Comparison of ENCODE assay signal across 13 mouse cellular contexts in genomic region chr5:140621517-140621916, GRCm38 (mm10). TPM values are rescaled to one million over a fixed set of nuclear protein-coding genes. Genes with fewer than 3 reads are reported as not detected.
DNase-seq lines count a peak whose midpoint lies in the region; ATAC-seq lines count a peak whose summit lies in the region.
"Had no signal": no experiment of that assay in that cellular context is flagged by ENCODE, and none has a peak within 500 bp of the region (broad histone marks: within the 10 kb centered on the region; RNA-seq: fewer than 3 reads in every experiment).

No protein-coding gene starts in this region.

- no peak for ATAC-seq in heart, embryonic 16.5 days (replicated peaks; ENCODE audit: extremely low read depth, insufficient read depth, low FRiP score)
- ATAC-seq in heart, embryonic 12.5 days (ENCODE audit: insufficient number of reproducible peaks, low FRiP score) = no peak
- ATAC-seq in neural tube, embryonic 13.5 days (ENCODE audit: low read depth) = no peak
- ATAC-seq in forebrain, embryonic 15.5 days (replicated peaks) = no peak; the same call in 1 of the 2 replicates
- no peak for ATAC-seq in neural tube, embryonic 14.5 days (ENCODE audit: low read depth)

- WGBS in heart, embryonic 16.5 days = 66% methylated on average over 10 of the region's 10 CpGs
- WGBS in heart, embryonic 12.5 days = 72% methylated on average over 10 of the region's 10 CpGs
- 67% methylated on average over 10 of the region's 10 CpGs for WGBS in neural tube, embryonic 13.5 days
- WGBS in forebrain, embryonic 15.5 days = 58% methylated on average over 10 of the region's 10 CpGs
- 69% methylated on average over 10 of the region's 10 CpGs for WGBS in neural tube, embryonic 14.5 days

- 0 out of 2 replicates have a peak, but pooled peaks cover under 1% of the 10 kb centered on the region for H3K4me1 ChIP-seq in heart, embryonic 16.5 days (ENCODE audit: control insufficient read depth, insufficient read depth, low read length)
- no peaks in the 10 kb centered on the region; the same call in 1 of the 2 replicates for H3K4me1 ChIP-seq in heart, embryonic 12.5 days (replicated peaks)
- peaks cover 19% of the 10 kb centered on the region for H3K4me1 ChIP-seq in neural tube, embryonic 13.5 days (replicated peaks)
- peaks cover 12% of the 10 kb centered on the region for H3K4me1 ChIP-seq in forebrain, embryonic 15.5 days
- H3K4me1 ChIP-seq in neural tube, embryonic 14.5 days (ENCODE audit: control insufficient read depth, insufficient read depth, low read length) = no peaks in the 10 kb centered on the region

- no peak overlapping the region for H3K4me3 ChIP-seq in heart, embryonic 16.5 days (ENCODE audit: low read length)
- H3K4me3 ChIP-seq in heart, embryonic 12.5 days = no peak overlapping the region
- no peak overlapping the region for H3K4me3 ChIP-seq in neural tube, embryonic 13.5 days
- H3K4me3 ChIP-seq in forebrain, embryonic 15.5 days = no peak overlapping the region
- no peak overlapping the region for H3K4me3 ChIP-seq in neural tube, embryonic 14.5 days (ENCODE audit: low read depth, low read length)
- H3K4me3 ChIP-seq: liver, embryonic 15.5 days had no signal

- H3K27ac ChIP-seq in heart, embryonic 16.5 days (ENCODE audit: low read length) = no peak overlapping the region
- H3K27ac ChIP-seq in heart, embryonic 12.5 days (ENCODE audit: poor library complexity, severe bottlenecking) = no peak overlapping the region
- H3K27ac ChIP-seq in neural tube, embryonic 13.5 days (replicated peaks) = peak overlapping the region; percentile 34; the same call in 1 of the 2 replicates
- H3K27ac ChIP-seq in forebrain, embryonic 15.5 days (replicated peaks) = peak overlapping the region; percentile 47
- H3K27ac ChIP-seq in neural tube, embryonic 14.5 days (ENCODE audit: low read depth, low read length) = 0 out of 2 replicates have a peak overlapping the region, but pooled peaks have one; percentile 4
- H3K27ac ChIP-seq: liver, embryonic 15.5 days had no signal

- no peak for DNase-seq in neural tube, embryonic 10.5 days (ENCODE audit: extremely low spot score, low spot score)
- no peak for DNase-seq in cerebellum, adult 11-12 months
- no peak for DNase-seq in heart, adult 18-20 months
- DNase-seq: cerebellum, adult 2 months had no signal

- no peaks in the 10 kb centered on the region for H3K9me3 ChIP-seq in heart, embryonic 16.5 days (replicated peaks; ENCODE audit: control insufficient read depth, low read length)
- no peaks in the 10 kb centered on the region for H3K9me3 ChIP-seq in heart, embryonic 12.5 days (replicated peaks)
- no peaks in the 10 kb centered on the region for H3K9me3 ChIP-seq in neural tube, embryonic 13.5 days
- H3K9me3 ChIP-seq in forebrain, embryonic 15.5 days = no peaks in the 10 kb centered on the region
- no peaks in the 10 kb centered on the region for H3K9me3 ChIP-seq in neural tube, embryonic 14.5 days (ENCODE audit: control insufficient read depth, low read length)
- H3K9me3 ChIP-seq: liver, embryonic 15.5 days had no signal

- 0 out of 2 replicates have a peak overlapping the region, but pooled peaks have one; percentile 5 for H3K9ac ChIP-seq in heart, embryonic 16.5 days (ENCODE audit: low read length)
- no peak overlapping the region for H3K9ac ChIP-seq in heart, embryonic 12.5 days
- no peak overlapping the region for H3K9ac ChIP-seq in neural tube, embryonic 13.5 days
- H3K9ac ChIP-seq in forebrain, embryonic 15.5 days (replicated peaks) = no peak overlapping the region
- H3K9ac ChIP-seq in neural tube, embryonic 14.5 days (replicated peaks; ENCODE audit: low read depth, low read length) = no peak overlapping the region
- H3K9ac ChIP-seq: liver, embryonic 15.5 days had no signal

- H3K27me3 ChIP-seq in heart, embryonic 16.5 days (ENCODE audit: control insufficient read depth, insufficient read depth, low read length) = no peaks in the 10 kb centered on the region
- no peaks in the 10 kb centered on the region for H3K27me3 ChIP-seq in heart, embryonic 12.5 days (replicated peaks)
- no peaks in the 10 kb centered on the region for H3K27me3 ChIP-seq in neural tube, embryonic 13.5 days
- H3K27me3 ChIP-seq in forebrain, embryonic 15.5 days = no peaks in the 10 kb centered on the region
- H3K27me3 ChIP-seq in neural tube, embryonic 14.5 days (ENCODE audit: control insufficient read depth, insufficient read depth, low read length) = no peaks in the 10 kb centered on the region
- H3K27me3 ChIP-seq: CH12.LX; liver, embryonic 15.5 days had no signal

- no peak overlapping the region for H3K4me2 ChIP-seq in heart, embryonic 16.5 days (ENCODE audit: low read depth, low read length)
- H3K4me2 ChIP-seq in heart, embryonic 12.5 days = no peak overlapping the region
- H3K4me2 ChIP-seq in neural tube, embryonic 13.5 days = no peak overlapping the region
- no peak overlapping the region for H3K4me2 ChIP-seq in forebrain, embryonic 15.5 days (replicated peaks)
- H3K4me2 ChIP-seq in neural tube, embryonic 14.5 days (ENCODE audit: low read depth, low read length) = no peak overlapping the region
- H3K4me2 ChIP-seq: liver, embryonic 15.5 days had no signal

- H3K36me3 ChIP-seq in heart, embryonic 16.5 days (ENCODE audit: control insufficient read depth, insufficient read depth) = peaks cover 30% of the 10 kb centered on the region
- peaks cover 54% of the 10 kb centered on the region for H3K36me3 ChIP-seq in heart, embryonic 12.5 days
- H3K36me3 ChIP-seq in neural tube, embryonic 13.5 days = peaks cover 51% of the 10 kb centered on the region
- peaks cover 50% of the 10 kb centered on the region for H3K36me3 ChIP-seq in forebrain, embryonic 15.5 days
- H3K36me3 ChIP-seq in neural tube, embryonic 14.5 days (ENCODE audit: control insufficient read depth, insufficient read depth, low read length) = peaks cover 40% of the 10 kb centered on the region

RNA-seq across cellular contexts. Expression of gene Lfng, which starts 14.4 kb away (rescaled TPM):
- polyA plus RNA-seq in heart, embryonic 16.5 days (2015; fragmentation: Nextera tagmentation; extraction: Ambion mirVana) = 6.2 and 7.7 TPM in 2 replicates
- polyA plus RNA-seq in heart, embryonic 12.5 days (2016; fragmentation: Nextera tagmentation; extraction: Ambion mirVana) = 2.9 and 4.3 TPM in 2 replicates
- 17.6 and 20.6 TPM in 2 replicates for polyA plus RNA-seq in neural tube, embryonic 13.5 days (2015; fragmentation: Nextera tagmentation; extraction: Ambion mirVana)
- 25.7 and 28.8 TPM in 2 replicates for polyA plus RNA-seq in forebrain, embryonic 15.5 days (2015; fragmentation: Nextera tagmentation; extraction: Ambion mirVana)
- polyA plus RNA-seq in neural tube, embryonic 14.5 days (2014; fragmentation: Nextera tagmentation; extraction: Ambion mirVana) = 17.7 and 18.2 TPM in 2 replicates
- total RNA-seq in heart, adult 18-20 months (2021) = 1 to 10 TPM; 6.7 to 9.9 TPM
- total RNA-seq: CH12.LX had no signal

RNA-seq across cellular contexts. Expression of gene Ttyh3, which starts 27.3 kb away (rescaled TPM):
- polyA plus RNA-seq in heart, embryonic 16.5 days (2015; fragmentation: Nextera tagmentation; extraction: Ambion mirVana) = 16.3 and 17.9 TPM in 2 replicates
- 36.3 and 38.0 TPM in 2 replicates for polyA plus RNA-seq in heart, embryonic 12.5 days (2016; fragmentation: Nextera tagmentation; extraction: Ambion mirVana)
- polyA plus RNA-seq in neural tube, embryonic 13.5 days (2015; fragmentation: Nextera tagmentation; extraction: Ambion mirVana) = 68.5 and 72.3 TPM in 2 replicates
- polyA plus RNA-seq in forebrain, embryonic 15.5 days (2015; fragmentation: Nextera tagmentation; extraction: Ambion mirVana) = 78.9 and 85.5 TPM in 2 replicates
- polyA plus RNA-seq in neural tube, embryonic 14.5 days (2014; fragmentation: Nextera tagmentation; extraction: Ambion mirVana) = 85.5 and 89.4 TPM in 2 replicates
- 1 to 10 TPM; 7.6 to 7.7 TPM for total RNA-seq in heart, adult 18-20 months (2021)

RNA-seq across cellular contexts. Expression of gene Grifin, which starts 56.6 kb away (rescaled TPM):
- 0.79 and 0.98 TPM in 2 replicates for polyA plus RNA-seq in heart, embryonic 16.5 days (2015; fragmentation: Nextera tagmentation; extraction: Ambion mirVana)
- polyA plus RNA-seq in heart, embryonic 12.5 days (2016; fragmentation: Nextera tagmentation; extraction: Ambion mirVana) = 0.31 TPM in 1 of 2 replicates, not detected in the other
- not detected in 2 replicates for polyA plus RNA-seq in neural tube, embryonic 13.5 days (2015; fragmentation: Nextera tagmentation; extraction: Ambion mirVana)
- 0.33 TPM in 1 of 2 replicates, not detected in the other for polyA plus RNA-seq in forebrain, embryonic 15.5 days (2015; fragmentation: Nextera tagmentation; extraction: Ambion mirVana)
- polyA plus RNA-seq in neural tube, embryonic 14.5 days (2014; fragmentation: Nextera tagmentation; extraction: Ambion mirVana) = not detected in 2 replicates
- total RNA-seq in heart, adult 18-20 months (2021) = not detected
- total RNA-seq: CH12.LX had no signal
- polyA plus RNA-seq: heart, embryonic 14.5 days; large intestine, adult 2 months had no signal

Comparison
In these comparisons a context has a peak if more than half of its experiments do, and no peak if none do; other contexts are left out.
1. H3K27ac ChIP-seq: peak in neural tube, embryonic 13.5 days (single experiment), forebrain, embryonic 15.5 days (single experiment) and neural tube, embryonic 14.5 days (single experiment); none in heart, embryonic 16.5 days (single experiment) and heart, embryonic 12.5 days (single experiment).